Mouse (Mus musculus) forebrain, embryonic 14.5 days (tissue): ENCODE data around the gene Prr12. TPM values are rescaled to one million over a fixed set of nuclear protein-coding genes. Genes with fewer than 3 reads are reported as not detected.

ENCODE experiments used
- ATAC-seq: fragments of 200-750 bp; cut with Nextera tagmentation; 2 replicates; pipeline ENCODE4 v1.8.0; 2017; ENCODE audit warnings: mild to moderate bottlenecking, moderate library complexity
- DNase-seq: peaks from one replicate; pipeline ENCODE4 v3.0.0-alpha.2; 2015; ENCODE audit warnings: low spot score
- H3K27ac ChIP-seq: fragments of 300-500 bp; sonication (generic); 2 replicates; pipeline ENCODE4 v1.5.1; 2014; ENCODE audit warnings: low read depth, mild to moderate bottlenecking, control low read depth, low read length, moderate library complexity
- H3K27me3 ChIP-seq: fragments of 300-500 bp; sonication (generic); replicated peaks from 2 replicates; pipeline ENCODE4 v1.6.1; 2014; ENCODE audit warnings: low read length, control low read depth, mixed read lengths; ENCODE audit not compliant: control insufficient read depth, insufficient read depth
- H3K36me3 ChIP-seq: fragments of 300-500 bp; sonication (generic); 2 replicates; pipeline ENCODE4 v1.6.1; 2014; ENCODE audit warnings: low read length, control low read depth; ENCODE audit not compliant: control insufficient read depth, insufficient read depth
- H3K4me1 ChIP-seq: fragments of 300-500 bp; sonication (generic); 2 replicates; pipeline ENCODE4 v1.6.1; 2014; ENCODE audit warnings: antibody characterized with exemption, low read length, control low read depth; ENCODE audit not compliant: control insufficient read depth, insufficient read depth
- H3K4me2 ChIP-seq: fragments of 300-500 bp; sonication (generic); 2 replicates; pipeline ENCODE4 v1.6.1; 2014; ENCODE audit warnings: mild to moderate bottlenecking, control low read depth, low read length
- H3K4me3 ChIP-seq: fragments of 300-500 bp; sonication (generic); 2 replicates; pipeline ENCODE4 v1.5.1; 2014; ENCODE audit warnings: low read depth, low read length, control low read depth
- H3K9ac ChIP-seq: fragments of 300-500 bp; sonication (generic); 2 replicates; pipeline ENCODE4 v1.6.1; 2014; ENCODE audit warnings: mild to moderate bottlenecking, low read length, control low read depth, moderate library complexity
- H3K9me3 ChIP-seq: fragments of 300-500 bp; sonication (generic); replicated peaks from 2 replicates; pipeline ENCODE4 v1.6.1; 2016; ENCODE audit warnings: low read length, control low read depth, mixed read lengths; ENCODE audit not compliant: control insufficient read depth
- WGBS: fragments of 180-500 bp; shearing (Covaris S2); extraction: QIAGEN DNeasy Blood & Tissue Kit; methylation state at CpG from one replicate; pipeline ENCODE4 v1.1.7; 2014; 5-methylcytosine and 5-hydroxymethylcytosine counted together
- polyA plus RNA-seq: library from polyadenylated mRNA; unstranded; fragments of >200 nt; fragmentation: Nextera tagmentation; extraction: Ambion mirVana; gene quantifications from 2 replicates; pipeline ENCODE4 v1.2.1, GENCODE M21; 2014

Prr12 gene
- polyA plus RNA-seq, 1 experiment from 2014 or later, result 13.6 TPM

- Histone ChIP-seq H3K4me3 (no peak overlapping the region), H3K9me3 (no peaks in the 10 kb centered on the region), H3K27me3 (no peaks in the 10 kb centered on the region), H3K4me2 (0 out of 2 replicates have a peak overlapping the region, but pooled peaks have one; percentile 1), H3K27ac (peak overlapping the region; percentile 71), H3K4me1 (peaks cover 11% of the 10 kb centered on the region), H3K36me3 (no peaks in the 10 kb centered on the region), H3K9ac (no peak overlapping the region)
- DNase-seq (peak; percentile 46), ATAC-seq (no peak)
- WGBS, result 79% methylated on average over 10 of the region's 10 CpGs
Observed at GRCm38 (mm10) chr7:45058607-45059571, 6.2 kb upstream of the Prr12 start.

- Histone ChIP-seq H3K4me1 (peaks cover 11% of the 10 kb centered on the region), H3K36me3 (no peaks in the 10 kb centered on the region), H3K9me3 (no peaks in the 10 kb centered on the region), H3K27me3 (no peaks in the 10 kb centered on the region), H3K27ac (no peak overlapping the region), H3K4me2 (no peak overlapping the region), H3K9ac (no peak overlapping the region), H3K4me3 (no peak overlapping the region)
- DNase-seq (no peak), ATAC-seq (no peak)
Observed at GRCm38 (mm10) chr7:45056972-45057348, 4.3 kb upstream of the Prr12 start.

- H3K4me2 ChIP-seq, result no peak overlapping the region
- DNase-seq (no peak), ATAC-seq (no peak)
- no peaks in the 10 kb centered on the region for H3K27me3 ChIP-seq
- H3K9ac ChIP-seq, result no peak overlapping the region
- no peak overlapping the region for H3K4me3 ChIP-seq
- peaks cover 10% of the 10 kb centered on the region for H3K4me1 ChIP-seq
- WGBS, result 66% methylated on average over 14 of the region's 14 CpGs
- H3K36me3 ChIP-seq, result no peaks in the 10 kb centered on the region
- no peaks in the 10 kb centered on the region for H3K9me3 ChIP-seq
- H3K27ac ChIP-seq, result no peak overlapping the region
Observed at GRCm38 (mm10) chr7:45056329-45056971, 3.8 kb upstream of the Prr12 start.

GRCm38 (mm10) chr7:45053931-45054510 is 1.3 kb upstream of the Prr12 start:
- peak overlapping the region; percentile 99 for H3K27ac ChIP-seq
- no peaks in the 10 kb centered on the region for H3K9me3 ChIP-seq
- H3K4me3 ChIP-seq, result peak overlapping the region; percentile 78
- peaks cover 8% of the 10 kb centered on the region for H3K4me1 ChIP-seq
- H3K4me2 ChIP-seq, result peak overlapping the region; percentile 90
- peak; percentile 90 for ATAC-seq
- H3K36me3 ChIP-seq, result peaks cover 17% of the 10 kb centered on the region
- peak overlapping the region; percentile 76 for H3K9ac ChIP-seq
- DNase-seq, result peak; percentile 98
- no peaks in the 10 kb centered on the region for H3K27me3 ChIP-seq
- WGBS, result under 1% methylated on average over 33 of the region's 33 CpGs

GRCm38 (mm10) chr7:45053117-45053930 is 643 bp upstream of the Prr12 start:
- H3K36me3 ChIP-seq, result peaks cover 24% of the 10 kb centered on the region
- H3K9me3 ChIP-seq, result no peaks in the 10 kb centered on the region
- H3K27ac ChIP-seq, result peak overlapping the region; percentile 99
- H3K27me3 ChIP-seq, result no peaks in the 10 kb centered on the region
- peak overlapping the region; percentile 76 for H3K9ac ChIP-seq
- under 1% methylated on average over 28 of the region's 59 CpGs for WGBS
- ATAC-seq (peak; percentile 60), DNase-seq (peak; percentile 92)
- H3K4me1 ChIP-seq, result peaks cover 8% of the 10 kb centered on the region
- peak overlapping the region; percentile 90 for H3K4me2 ChIP-seq
- peak overlapping the region; percentile 78 for H3K4me3 ChIP-seq

- DNase-seq, result no peak
- H3K9ac ChIP-seq, result peak overlapping the region; percentile 76
Observed at GRCm38 (mm10) chr7:45052181-45052861, 360 bp downstream of the Prr12 start.

GRCm38 (mm10) chr7:45051601-45051974 is 1.1 kb downstream of the Prr12 start:
- DNase-seq (no peak), ATAC-seq (no peak)
- Histone ChIP-seq H3K27me3 (no peaks in the 10 kb centered on the region), H3K36me3 (peaks cover 41% of the 10 kb centered on the region), H3K4me1 (peaks cover 8% of the 10 kb centered on the region), H3K27ac (peak overlapping the region; percentile 99), H3K9me3 (no peaks in the 10 kb centered on the region), H3K9ac (peak overlapping the region; percentile 76), H3K4me2 (peak overlapping the region; percentile 90), H3K4me3 (peak overlapping the region; percentile 78)
- WGBS, result 1% methylated on average over 13 of the region's 13 CpGs

More at GRCm38 (mm10) chr7:45052181-45052861, 360 bp downstream of the Prr12 start:
- no peak for ATAC-seq
- Histone ChIP-seq H3K27ac (peak overlapping the region; percentile 99), H3K27me3 (no peaks in the 10 kb centered on the region), H3K4me2 (peak overlapping the region; percentile 90), H3K4me1 (peaks cover 8% of the 10 kb centered on the region), H3K9me3 (no peaks in the 10 kb centered on the region), H3K36me3 (peaks cover 34% of the 10 kb centered on the region), H3K4me3 (peak overlapping the region; percentile 78)
- WGBS, result 0% methylated on average over 38 of the region's 38 CpGs
